Comparison of ENCODE assay signal across 22 mouse cellular contexts in the genomic region with DNA sequence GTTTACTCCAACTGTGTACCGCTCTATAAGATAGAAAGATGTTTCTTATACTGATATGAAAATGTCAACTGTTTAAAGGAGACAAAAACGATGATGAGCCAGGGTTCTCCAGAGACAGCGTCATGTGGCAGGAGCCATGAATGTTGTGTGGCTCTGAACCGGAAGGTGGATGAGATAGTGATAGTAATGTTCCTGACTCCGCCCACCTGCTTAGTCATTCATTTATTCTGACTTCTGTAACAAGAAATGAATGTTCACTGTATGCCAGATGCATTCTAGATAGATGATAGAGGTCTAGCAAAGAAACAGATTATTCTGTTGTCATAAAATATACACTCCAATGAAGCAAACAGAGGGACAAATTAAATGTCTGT. TPM values are rescaled to one million over a fixed set of nuclear protein-coding genes. Genes with fewer than 3 reads are reported as not detected.
A peak's percentile ranks its signal among the peaks of the same experiment; 100 is the strongest.
DNase-seq lines count a peak whose midpoint lies in the region; ATAC-seq lines count a peak whose summit lies in the region.
"Had no signal": no experiment of that assay in that cellular context is flagged by ENCODE, and none has a peak within 500 bp of the region (broad histone marks: within the 10 kb centered on the region; RNA-seq: fewer than 3 reads in every experiment).

No protein-coding gene starts in this region.

- H3K27me3 ChIP-seq in liver, embryonic 11.5 days (replicated peaks; ENCODE audit: control insufficient read depth, insufficient read depth, low read length), result no peaks in the 10 kb centered on the region
- H3K27me3 ChIP-seq: embryonic facial prominence, embryonic 15.5 days; forebrain, embryonic 12.5 days; heart, embryonic 15.5 days; midbrain, embryonic 12.5 days had no signal

- H3K4me2 ChIP-seq in liver, embryonic 11.5 days, result peak overlapping the region; percentile 41
- H3K4me2 ChIP-seq: embryonic facial prominence, embryonic 15.5 days; forebrain, embryonic 12.5 days; heart, embryonic 15.5 days; midbrain, embryonic 12.5 days had no signal

- ATAC-seq in common myeloid progenitor, adult 5-6 weeks (replicated peaks; ENCODE audit: low read depth, poor library complexity, severe bottlenecking), result peak; percentile 84
- ATAC-seq in liver, embryonic 11.5 days (replicated peaks; ENCODE audit: low FRiP score), result peak; percentile 84
- ATAC-seq in megakaryocyte progenitor cell, adult 5-6 weeks (replicated peaks; ENCODE audit: poor library complexity), result peak; percentile 92

- H3K9me3 ChIP-seq in liver, embryonic 11.5 days (ENCODE audit: control insufficient read depth, low read length), result no peaks in the 10 kb centered on the region
- H3K9me3 ChIP-seq: embryonic facial prominence, embryonic 15.5 days; forebrain, embryonic 12.5 days; heart, embryonic 15.5 days; midbrain, embryonic 12.5 days had no signal

- peak overlapping the region; percentile 48; the same call in 1 of the 2 replicates for H3K27ac ChIP-seq in liver, embryonic 11.5 days (ENCODE audit: low read depth, low read length)
- H3K27ac ChIP-seq: embryonic facial prominence, embryonic 15.5 days; forebrain, embryonic 12.5 days; heart, adult 2 months; heart, embryonic 15.5 days; left cerebral cortex, adult 2 months; midbrain, embryonic 12.5 days had no signal

- no peaks in the 10 kb centered on the region for H3K36me3 ChIP-seq in liver, embryonic 11.5 days (ENCODE audit: control insufficient read depth, insufficient read depth, low read length)
- H3K36me3 ChIP-seq: embryonic facial prominence, embryonic 15.5 days; forebrain, embryonic 12.5 days; heart, embryonic 15.5 days; midbrain, embryonic 12.5 days had no signal

- no peak overlapping the region for H3K9ac ChIP-seq in liver, embryonic 11.5 days (ENCODE audit: low read depth, low read length)
- H3K9ac ChIP-seq: embryonic facial prominence, embryonic 15.5 days; forebrain, embryonic 12.5 days; heart, embryonic 15.5 days; midbrain, embryonic 12.5 days had no signal

- peak; percentile 28 for DNase-seq in spleen, adult 12 weeks (ENCODE audit: low spot score)
- DNase-seq in spleen, adult 18-20 months, result no peak
- DNase-seq in liver, embryonic 11.5 days (ENCODE audit: low spot score), result no peak
- DNase-seq in right cerebral cortex, adult 18-20 months, result no peak
- DNase-seq in adrenal gland, postnatal 14 days, result no peak
- no peak for DNase-seq in thymus, postnatal 0 days (ENCODE audit: low spot score)
- DNase-seq: adrenal gland, adult 2 months; B cell, adult 2 months; cerebellum, adult 11-12 months; cerebellum, postnatal 14 days; gastrocnemius, postnatal 25 days; heart, adult 2 months; kidney, postnatal 36 days; left cerebral cortex, postnatal 4 days; thymus, postnatal 25 days had no signal

- H3K4me3 ChIP-seq in liver, embryonic 11.5 days (ENCODE audit: low read depth, low read length), result no peak overlapping the region
- H3K4me3 ChIP-seq: embryonic facial prominence, embryonic 15.5 days; forebrain, embryonic 12.5 days; heart, adult 2 months; heart, embryonic 15.5 days; left cerebral cortex, adult 2 months; midbrain, embryonic 12.5 days had no signal

- 49% methylated on average over 5 of the region's 5 CpGs for WGBS in liver, embryonic 11.5 days

- peaks cover 16% of the 10 kb centered on the region for H3K4me1 ChIP-seq in liver, embryonic 11.5 days (replicated peaks; ENCODE audit: control insufficient read depth, insufficient read depth, low read length)
- H3K4me1 ChIP-seq: embryonic facial prominence, embryonic 15.5 days; midbrain, embryonic 12.5 days had no signal

RNA-seq across cellular contexts. Expression of a gene that starts 22.5 kb away (rescaled TPM):
- total RNA-seq in common myeloid progenitor, adult 5-6 weeks (2017), result 35.0 and 49.6 TPM in 2 replicates
- polyA plus RNA-seq in liver, embryonic 11.5 days (2014; fragmentation: Nextera tagmentation; extraction: Ambion mirVana), result 46.7 and 48.4 TPM in 2 replicates
- total RNA-seq in megakaryocyte progenitor cell, adult 5-6 weeks (2015), result 63.0 and 69.0 TPM in 2 replicates
- 36.3 and 36.9 TPM in 2 replicates for total RNA-seq in megakaryocyte progenitor cell, adult 5-6 weeks (2017)
- 79.4 and 89.0 TPM in 2 replicates for total RNA-seq in adrenal gland, postnatal 14 days (2021)
- polyA plus RNA-seq in thymus, postnatal 0 days (2015; fragmentation: Nextera tagmentation; extraction: Ambion mirVana), result 41.5 and 45.8 TPM in 2 replicates
